Mouse (Mus musculus) hindbrain, embryonic 13.5 days (tissue): ENCODE results near the gene Eif1. TPM values are rescaled to one million over a fixed set of nuclear protein-coding genes. Genes with fewer than 3 reads are reported as not detected.
A peak's percentile ranks its signal among the peaks of the same experiment; 100 is the strongest.
"Not testable (repeated sequence)": the region's sequence is repeated elsewhere in the genome, so short reads cannot be mapped to it uniquely, and the experiment has no call there.

Experiments
- ATAC-seq: fragments of 200-750 bp; cut with Nextera tagmentation; 2 replicates; pipeline ENCODE4 v1.8.0; 2017; ENCODE audit warnings: moderate TSS enrichment; ENCODE audit not compliant: low FRiP score
- H3K27ac ChIP-seq: fragments of 300-500 bp; sonication (generic); 2 replicates; pipeline ENCODE4 v1.5.1; 2015; ENCODE audit warnings: inconsistent platforms, mild to moderate bottlenecking, moderate library complexity
- H3K27me3 ChIP-seq: fragments of 300-500 bp; sonication (generic); 2 replicates; pipeline ENCODE4 v1.6.1; 2015; ENCODE audit warnings: mild to moderate bottlenecking, inconsistent platforms
- H3K36me3 ChIP-seq: fragments of 300-500 bp; sonication (generic); 2 replicates; pipeline ENCODE4 v1.6.1; 2015; ENCODE audit warnings: mild to moderate bottlenecking, inconsistent platforms
- H3K4me1 ChIP-seq: fragments of 300-500 bp; sonication (generic); replicated peaks from 2 replicates; pipeline ENCODE4 v1.6.1; 2015; ENCODE audit warnings: inconsistent platforms
- H3K4me2 ChIP-seq: fragments of 300-500 bp; sonication (generic); 2 replicates; pipeline ENCODE4 v1.6.1; 2015; ENCODE audit warnings: inconsistent platforms, mild to moderate bottlenecking, moderate library complexity
- H3K4me3 ChIP-seq: fragments of 300-500 bp; sonication (generic); 2 replicates; pipeline ENCODE4 v1.5.1; 2015; ENCODE audit warnings: mild to moderate bottlenecking, inconsistent platforms
- H3K9ac ChIP-seq: fragments of 300-500 bp; sonication (generic); 2 replicates; pipeline ENCODE4 v1.6.1; 2015; ENCODE audit warnings: mild to moderate bottlenecking, inconsistent platforms
- H3K9me3 ChIP-seq: fragments of 300-500 bp; sonication (generic); 2 replicates; pipeline ENCODE4 v1.6.1; 2016; ENCODE audit warnings: inconsistent platforms
- WGBS: fragments of 180-500 bp; shearing (Covaris S2); methylation state at CpG from one replicate; pipeline ENCODE4 v1.1.7; 2015; 5-methylcytosine and 5-hydroxymethylcytosine counted together
- polyA plus RNA-seq: library from polyadenylated mRNA; unstranded; fragments of >200 nt; fragmentation: Nextera tagmentation; extraction: Ambion mirVana; gene quantifications from 2 replicates; pipeline ENCODE4 v1.2.1, GENCODE M21; 2015

The Eif1 gene
- polyA plus RNA-seq, 1 experiment from 2014 or later, result 1,436 TPM

- no peak overlapping the region for H3K9ac ChIP-seq
- H3K4me3 ChIP-seq, result no peak overlapping the region
- no peak overlapping the region for H3K4me2 ChIP-seq
- no peak overlapping the region for H3K27ac ChIP-seq
- no peaks in the 10 kb centered on the region for H3K9me3 ChIP-seq
- peaks cover 19% of the 10 kb centered on the region for H3K4me1 ChIP-seq
- peaks cover 18% of the 10 kb centered on the region for H3K36me3 ChIP-seq
- no peak for ATAC-seq
- H3K27me3 ChIP-seq, result no peaks in the 10 kb centered on the region
- 77% methylated on average over 6 of the region's 6 CpGs for WGBS
Observed at GRCm38 (mm10) chr11:100317826-100318380, 1.8 kb upstream of the Eif1 start.

GRCm38 (mm10) chr11:100318529-100319451, 895 bp upstream of the Eif1 start:
- H3K27ac ChIP-seq, result peak overlapping the region; percentile 81
- no peaks in the 10 kb centered on the region for H3K27me3 ChIP-seq
- H3K4me1 ChIP-seq, result peaks cover 19% of the 10 kb centered on the region
- H3K36me3 ChIP-seq, result peaks cover 18% of the 10 kb centered on the region
- H3K4me2 ChIP-seq, result peak overlapping the region; percentile 54
- no peaks in the 10 kb centered on the region for H3K9me3 ChIP-seq
- peak; percentile 8 for ATAC-seq
- peak overlapping the region; percentile 74 for H3K4me3 ChIP-seq
- H3K9ac ChIP-seq, result peak overlapping the region; percentile 60
- 88% methylated on average over 10 of the region's 10 CpGs for WGBS

GRCm38 (mm10) chr11:100320172-100320630, 516 bp downstream of the Eif1 start:
- peak overlapping the region; percentile 74 for H3K4me3 ChIP-seq
- H3K27ac ChIP-seq, result peak overlapping the region; percentile 99
- peak overlapping the region; percentile 95 for H3K9ac ChIP-seq
- H3K4me1 ChIP-seq, result peaks cover 23% of the 10 kb centered on the region
- H3K27me3 ChIP-seq, result no peaks in the 10 kb centered on the region
- H3K9me3 ChIP-seq, result no peaks in the 10 kb centered on the region
- peak; percentile 82 for ATAC-seq
- 0% methylated on average over 26 of the region's 40 CpGs for WGBS
- peaks cover 18% of the 10 kb centered on the region for H3K36me3 ChIP-seq
- peak overlapping the region; percentile 91 for H3K4me2 ChIP-seq

- WGBS, result 21% methylated on average over 11 of the region's 11 CpGs
- peak overlapping the region; percentile 99 for H3K27ac ChIP-seq
- ATAC-seq, result 0 out of 2 replicates have a peak, but pooled peaks have one; percentile 6
Observed at GRCm38 (mm10) chr11:100320701-100321410, 1.2 kb downstream of the Eif1 start.

GRCm38 (mm10) chr11:100321479-100322305, 2.0 kb downstream of the Eif1 start:
- ATAC-seq, H3K9me3 ChIP-seq, H3K9ac ChIP-seq, H3K27me3 ChIP-seq, H3K4me3 ChIP-seq, H3K27ac ChIP-seq: not testable (repeated sequence)
- Histone ChIP-seq H3K4me1 (peaks cover 25% of the 10 kb centered on the region), H3K36me3 (peaks cover 18% of the 10 kb centered on the region), H3K4me2 (peak overlapping the region; percentile 91)
- WGBS, result 77% methylated on average over 7 of the region's 7 CpGs

More at GRCm38 (mm10) chr11:100320701-100321410, 1.2 kb downstream of the Eif1 start:
- Histone ChIP-seq H3K4me2 (peak overlapping the region; percentile 91), H3K9ac (peak overlapping the region; percentile 95), H3K36me3 (peaks cover 18% of the 10 kb centered on the region), H3K4me3 (peak overlapping the region; percentile 74), H3K4me1 (peaks cover 25% of the 10 kb centered on the region)
- H3K9me3 ChIP-seq, H3K27me3 ChIP-seq: not testable (repeated sequence)

GRCm38 (mm10) chr11:100322591-100323258, 3.0 kb downstream of the Eif1 start:
- Histone ChIP-seq H3K27ac (no peak overlapping the region), H3K4me1 (peaks cover 29% of the 10 kb centered on the region), H3K4me2 (no peak overlapping the region), H3K36me3 (peaks cover 18% of the 10 kb centered on the region), H3K27me3 (no peaks in the 10 kb centered on the region), H3K9me3 (no peaks in the 10 kb centered on the region), H3K9ac (no peak overlapping the region), H3K4me3 (no peak overlapping the region)
- no peak for ATAC-seq
- 61% methylated on average over 3 of the region's 3 CpGs for WGBS

GRCm38 (mm10) chr11:100323578-100323977, 3.9 kb downstream of the Eif1 start:
- no peak for ATAC-seq
- Histone ChIP-seq H3K4me3 (no peak overlapping the region), H3K9me3 (no peaks in the 10 kb centered on the region), H3K4me1 (peaks cover 29% of the 10 kb centered on the region), H3K4me2 (no peak overlapping the region), H3K9ac (no peak overlapping the region), H3K27ac (no peak overlapping the region), H3K36me3 (peaks cover 18% of the 10 kb centered on the region), H3K27me3 (no peaks in the 10 kb centered on the region)
- 15% methylated on average over 3 of the region's 3 CpGs for WGBS

- H3K4me1 ChIP-seq, result peaks cover 30% of the 10 kb centered on the region
- peaks cover 18% of the 10 kb centered on the region for H3K36me3 ChIP-seq
- H3K27ac ChIP-seq, result no peak overlapping the region; the same call in 1 of the 2 replicates
- H3K4me2 ChIP-seq, result no peak overlapping the region
- no peak overlapping the region for H3K9ac ChIP-seq
- H3K4me3 ChIP-seq, result no peak overlapping the region
- no peak for ATAC-seq
- no peaks in the 10 kb centered on the region for H3K9me3 ChIP-seq
- H3K27me3 ChIP-seq, result no peaks in the 10 kb centered on the region
- WGBS, result 42% methylated on average over 11 of the region's 11 CpGs
Observed at GRCm38 (mm10) chr11:100325062-100325629, 5.5 kb downstream of the Eif1 start.

GRCm38 (mm10) chr11:100327316-100327715, 7.6 kb downstream of the Eif1 start:
- no peak overlapping the region for H3K9ac ChIP-seq
- no peaks in the 10 kb centered on the region for H3K27me3 ChIP-seq
- no peaks in the 10 kb centered on the region for H3K9me3 ChIP-seq
- H3K4me1 ChIP-seq, result peaks cover 33% of the 10 kb centered on the region
- ATAC-seq, result no peak
- peaks cover 5% of the 10 kb centered on the region for H3K36me3 ChIP-seq
- WGBS, result 42% methylated on average over 11 of the region's 11 CpGs
- H3K4me3 ChIP-seq, result no peak overlapping the region
- H3K27ac ChIP-seq, result peak overlapping the region; percentile 3; the same call in 1 of the 2 replicates
- no peak overlapping the region for H3K4me2 ChIP-seq

GRCm38 (mm10) chr11:100327761-100328160, 8.1 kb downstream of the Eif1 start:
- Histone ChIP-seq H3K27me3 (no peaks in the 10 kb centered on the region), H3K9me3 (no peaks in the 10 kb centered on the region), H3K4me1 (peaks cover 35% of the 10 kb centered on the region), H3K4me2 (no peak overlapping the region), H3K27ac (peak overlapping the region; percentile 3; the same call in 1 of the 2 replicates), H3K4me3 (no peak overlapping the region), H3K9ac (no peak overlapping the region), H3K36me3 (peaks cover under 1% of the 10 kb centered on the region; the same call in 1 of the 2 replicates)
- 83% methylated on average over 6 of the region's 6 CpGs for WGBS
- ATAC-seq, result no peak

GRCm38 (mm10) chr11:100330235-100330634, 10.6 kb downstream of the Eif1 start:
- no peaks in the 10 kb centered on the region for H3K9me3 ChIP-seq
- H3K4me1 ChIP-seq, result peaks cover 49% of the 10 kb centered on the region
- no peak for ATAC-seq
- H3K9ac ChIP-seq, result peak overlapping the region; percentile 39; the same call in 1 of the 2 replicates
- H3K27ac ChIP-seq, result peak overlapping the region; percentile 52
- no peaks in the 10 kb centered on the region for H3K27me3 ChIP-seq
- H3K4me3 ChIP-seq, result no peak overlapping the region
- H3K4me2 ChIP-seq, result peak overlapping the region; percentile 34
- no peaks in the 10 kb centered on the region for H3K36me3 ChIP-seq
- WGBS, result 38% methylated on average over 16 of the region's 16 CpGs
